Mouse (Mus musculus): ENCODE data around the gene A030005L19Rik. TPM values are rescaled to one million over a fixed set of nuclear protein-coding genes. Genes with fewer than 3 reads are reported as not detected.
"Not testable (repeated sequence)": the region's sequence is repeated elsewhere in the genome, so short reads cannot be mapped to it uniquely, and the experiment has no call there.

The A030005L19Rik gene
- polyA plus RNA-seq (2014; fragmentation: Nextera tagmentation; extraction: Ambion mirVana): 0.23 TPM in 1 of 2 replicates, not detected in the other

DNA sequence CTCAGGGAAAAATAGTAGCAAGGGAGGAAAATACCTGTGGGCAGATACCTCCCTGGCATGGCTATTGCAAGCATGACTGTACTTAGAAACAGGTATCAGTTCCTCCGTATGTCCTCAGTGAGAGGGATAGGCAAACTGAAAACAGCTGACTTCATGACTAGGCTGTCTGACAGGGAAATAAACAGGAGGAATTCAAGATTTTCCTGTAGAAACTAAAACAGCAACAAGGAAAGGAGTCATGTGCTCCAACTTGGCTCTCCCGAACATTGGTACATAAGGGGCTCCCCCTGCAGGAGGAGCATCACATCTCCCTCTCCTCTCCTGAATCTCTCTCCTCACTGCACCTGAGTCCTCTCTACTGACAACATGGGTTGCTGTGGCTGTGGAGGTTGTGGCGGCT lies at the start of gene A030005L19Rik:
Gene A030005L19Rik (plus strand): TSS at position 301 of the 400 bp plus-strand sequence.
- Histone ChIP-seq H3K36me3 (ENCODE audit: control insufficient read depth, insufficient read depth, low read length) (no peaks in the 10 kb centered on the region), H3K9me3 (ENCODE audit: control insufficient read depth, low read length) (no peaks in the 10 kb centered on the region), H3K27ac (ENCODE audit: low read depth) (no peak within 1 kb of the TSS), H3K9ac (ENCODE audit: low read length) (no peak within 1 kb of the TSS), H3K4me2 (ENCODE audit: low read length) (no peak within 1 kb of the TSS), H3K27me3 (replicated peaks; ENCODE audit: control insufficient read depth, insufficient read depth, low read length) (no peaks in the 10 kb centered on the region), H3K4me3 (ENCODE audit: low read depth, low read length) (no peak within 1 kb of the TSS), H3K4me1 (replicated peaks; ENCODE audit: control insufficient read depth, insufficient read depth, low read length) (no peaks in the 10 kb centered on the region)
- ATAC-seq (replicated peaks; ENCODE audit: low FRiP score, low TSS enrichment, low read depth): no peak
- no peak for DNase-seq (ENCODE audit: low spot score)
- WGBS: 93% methylated on average over 3 of the region's 3 CpGs

DNA sequence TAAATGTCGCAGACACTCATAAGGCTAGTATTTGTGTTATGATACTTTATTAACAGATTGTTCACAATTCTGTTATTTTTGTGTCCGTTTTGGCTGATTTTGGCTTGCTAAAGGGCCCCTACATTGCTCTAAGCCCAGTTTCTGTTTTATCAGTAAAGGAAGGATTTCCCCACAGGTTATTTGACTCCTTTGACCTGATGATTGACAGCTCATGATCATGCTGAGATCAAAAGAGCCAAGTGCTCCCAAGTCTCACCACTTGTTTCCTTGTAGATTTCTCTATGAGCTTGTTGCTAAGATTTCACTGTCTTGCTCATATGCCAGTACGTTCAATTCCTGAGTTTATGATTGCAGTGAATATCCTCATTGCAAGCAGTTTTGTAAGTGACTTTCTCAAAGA lies 42.9 kb upstream of the A030005L19Rik start:
- Histone ChIP-seq H3K27ac (ENCODE audit: low read depth) (no peak overlapping the region), H3K4me1 (replicated peaks; ENCODE audit: control insufficient read depth, insufficient read depth, low read length) (no peaks in the 10 kb centered on the region), H3K27me3 (replicated peaks; ENCODE audit: control insufficient read depth, insufficient read depth, low read length) (no peaks in the 10 kb centered on the region), H3K4me3 (ENCODE audit: low read depth, low read length) (no peak overlapping the region), H3K36me3 (ENCODE audit: control insufficient read depth, insufficient read depth, low read length) (peaks cover 22% of the 10 kb centered on the region), H3K4me2 (ENCODE audit: low read length) (no peak overlapping the region), H3K9ac (ENCODE audit: low read length) (no peak overlapping the region), H3K9me3 (ENCODE audit: control insufficient read depth, low read length) (no peaks in the 10 kb centered on the region)
- WGBS: 80% methylated on average over 3 of the region's 3 CpGs
- DNase-seq (ENCODE audit: low spot score) (no peak), ATAC-seq (replicated peaks; ENCODE audit: low FRiP score, low TSS enrichment, low read depth) (no peak)

DNA sequence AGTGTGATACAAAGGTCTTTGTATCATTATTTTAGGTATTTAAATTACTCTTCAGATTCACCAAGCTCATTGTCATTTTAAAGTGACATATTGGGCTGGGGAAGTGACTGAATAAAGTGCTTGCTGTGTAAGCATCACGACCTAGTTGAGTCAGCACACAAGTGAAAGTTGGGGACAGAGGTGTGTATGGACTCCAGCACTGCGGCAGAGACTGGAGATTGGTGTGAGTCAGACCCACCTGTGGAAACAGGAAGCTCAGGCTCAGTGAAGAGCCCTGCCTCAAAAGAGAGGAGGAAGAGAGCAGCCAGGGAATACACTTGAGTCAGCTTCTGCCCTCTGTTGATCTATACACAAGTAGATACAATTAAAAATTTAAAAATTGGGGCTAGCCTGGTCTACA lies 34.0 kb upstream of the A030005L19Rik start:
- H3K9me3 ChIP-seq (ENCODE audit: control insufficient read depth, low read length): no peaks in the 10 kb centered on the region
- ATAC-seq (replicated peaks; ENCODE audit: low FRiP score, low TSS enrichment, low read depth): no peak
- no peak overlapping the region for H3K4me3 ChIP-seq (ENCODE audit: low read depth, low read length)
- WGBS: 76% methylated on average over 2 of the region's 2 CpGs
- no peak for DNase-seq (ENCODE audit: low spot score)
- no peaks in the 10 kb centered on the region for H3K4me1 ChIP-seq (replicated peaks; ENCODE audit: control insufficient read depth, insufficient read depth, low read length)
- peaks cover 55% of the 10 kb centered on the region for H3K36me3 ChIP-seq (ENCODE audit: control insufficient read depth, insufficient read depth, low read length)
- no peak overlapping the region for H3K9ac ChIP-seq (ENCODE audit: low read length)
- H3K27me3 ChIP-seq (replicated peaks; ENCODE audit: control insufficient read depth, insufficient read depth, low read length): no peaks in the 10 kb centered on the region
- H3K4me2 ChIP-seq (ENCODE audit: low read length): no peak overlapping the region
- no peak overlapping the region for H3K27ac ChIP-seq (ENCODE audit: low read depth)

DNA sequence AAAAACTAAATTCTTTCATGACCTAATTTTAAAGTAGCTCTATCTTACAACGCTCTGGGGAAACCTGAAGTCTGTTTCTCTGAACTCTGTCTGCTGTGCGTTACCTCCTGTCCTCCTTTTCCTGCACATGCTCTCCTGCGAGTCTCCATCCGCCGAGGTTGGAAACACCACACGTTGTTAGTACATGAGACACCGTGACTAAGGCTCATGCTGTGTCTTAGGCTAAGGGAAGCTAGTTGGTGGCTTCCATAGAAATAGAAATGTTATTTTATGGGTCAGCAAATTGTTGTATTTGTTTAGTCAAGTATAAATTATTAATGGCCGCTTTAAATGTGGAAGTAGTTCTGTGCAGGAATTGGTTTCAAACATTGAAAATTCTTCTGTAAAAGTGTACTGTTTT lies 32.9 kb upstream of the A030005L19Rik start:
- no peak overlapping the region for H3K4me2 ChIP-seq (ENCODE audit: low read length)
- no peak overlapping the region for H3K4me3 ChIP-seq (ENCODE audit: low read depth, low read length)
- ATAC-seq (replicated peaks; ENCODE audit: low FRiP score, low TSS enrichment, low read depth) (no peak), DNase-seq (ENCODE audit: low spot score) (no peak)
- H3K4me1 ChIP-seq (replicated peaks; ENCODE audit: control insufficient read depth, insufficient read depth, low read length): no peaks in the 10 kb centered on the region
- no peak overlapping the region for H3K27ac ChIP-seq (ENCODE audit: low read depth)
- H3K9me3 ChIP-seq (ENCODE audit: control insufficient read depth, low read length): no peaks in the 10 kb centered on the region
- WGBS: 91% methylated on average over 8 of the region's 8 CpGs
- peaks cover 60% of the 10 kb centered on the region for H3K36me3 ChIP-seq (ENCODE audit: control insufficient read depth, insufficient read depth, low read length)
- H3K9ac ChIP-seq (ENCODE audit: low read length): no peak overlapping the region
- no peaks in the 10 kb centered on the region for H3K27me3 ChIP-seq (replicated peaks; ENCODE audit: control insufficient read depth, insufficient read depth, low read length)

DNA sequence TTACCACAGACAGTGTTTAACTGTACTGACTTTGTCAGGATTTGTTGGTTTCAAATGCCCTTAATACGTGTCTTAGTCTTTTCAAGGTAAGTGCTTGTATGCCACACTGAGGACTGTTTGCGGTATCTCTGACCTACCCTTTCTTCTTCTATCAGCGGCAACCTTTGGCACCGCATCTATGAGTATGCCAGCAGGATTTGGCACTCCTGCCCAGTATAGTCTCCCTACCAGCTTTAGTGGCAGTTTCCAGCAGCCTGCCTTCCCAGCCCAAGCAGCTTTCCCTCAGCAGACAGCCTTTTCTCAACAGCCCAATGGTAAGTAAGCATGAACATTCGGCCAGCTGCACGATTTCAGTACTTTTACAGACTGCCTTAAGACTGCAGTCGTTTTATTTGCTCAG lies 19.9 kb upstream of the A030005L19Rik start:
- WGBS: 94% methylated on average over 7 of the region's 7 CpGs
- no peak overlapping the region for H3K27ac ChIP-seq (ENCODE audit: low read depth)
- no peak overlapping the region for H3K4me2 ChIP-seq (ENCODE audit: low read length)
- ATAC-seq (replicated peaks; ENCODE audit: low FRiP score, low TSS enrichment, low read depth): no peak
- H3K9me3 ChIP-seq (ENCODE audit: control insufficient read depth, low read length): no peaks in the 10 kb centered on the region
- no peak overlapping the region for H3K4me3 ChIP-seq (ENCODE audit: low read depth, low read length)
- H3K27me3 ChIP-seq (replicated peaks; ENCODE audit: control insufficient read depth, insufficient read depth, low read length): no peaks in the 10 kb centered on the region
- no peak for DNase-seq (ENCODE audit: low spot score)
- H3K4me1 ChIP-seq (replicated peaks; ENCODE audit: control insufficient read depth, insufficient read depth, low read length): no peaks in the 10 kb centered on the region
- H3K9ac ChIP-seq (ENCODE audit: low read length): no peak overlapping the region
- peaks cover 86% of the 10 kb centered on the region for H3K36me3 ChIP-seq (ENCODE audit: control insufficient read depth, insufficient read depth, low read length)

DNA sequence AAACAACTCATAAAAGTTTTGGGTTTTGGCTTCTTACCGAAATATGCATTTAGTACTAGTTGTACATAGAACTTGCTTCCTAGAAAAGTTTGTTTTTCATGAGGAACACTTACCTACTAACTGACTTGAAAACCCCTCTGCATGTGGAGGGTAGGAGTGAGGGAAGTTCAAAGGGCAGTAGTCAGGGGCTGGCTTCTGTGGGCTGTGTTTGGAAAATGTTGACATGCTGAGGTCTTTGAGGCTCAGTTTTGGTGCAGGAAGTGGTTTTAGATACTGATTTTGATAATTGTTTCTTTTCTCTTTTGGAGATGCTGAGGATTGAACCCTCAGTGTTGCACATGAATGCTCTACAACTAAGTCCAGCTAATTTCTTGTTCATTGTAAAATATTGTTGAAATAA lies 12.6 kb upstream of the A030005L19Rik start:
- H3K9me3 ChIP-seq (ENCODE audit: control insufficient read depth, low read length): no peaks in the 10 kb centered on the region
- 91% methylated on average over 1 of the region's 1 CpGs for WGBS
- no peak overlapping the region for H3K9ac ChIP-seq (ENCODE audit: low read length)
- ATAC-seq (replicated peaks; ENCODE audit: low FRiP score, low TSS enrichment, low read depth): no peak
- H3K36me3 ChIP-seq (ENCODE audit: control insufficient read depth, insufficient read depth, low read length): peaks cover 55% of the 10 kb centered on the region
- no peak overlapping the region for H3K27ac ChIP-seq (ENCODE audit: low read depth)
- H3K4me3 ChIP-seq (ENCODE audit: low read depth, low read length): no peak overlapping the region
- no peak for DNase-seq (ENCODE audit: low spot score)
- no peaks in the 10 kb centered on the region for H3K4me1 ChIP-seq (replicated peaks; ENCODE audit: control insufficient read depth, insufficient read depth, low read length)
- no peak overlapping the region for H3K4me2 ChIP-seq (ENCODE audit: low read length)
- no peaks in the 10 kb centered on the region for H3K27me3 ChIP-seq (replicated peaks; ENCODE audit: control insufficient read depth, insufficient read depth, low read length)

DNA sequence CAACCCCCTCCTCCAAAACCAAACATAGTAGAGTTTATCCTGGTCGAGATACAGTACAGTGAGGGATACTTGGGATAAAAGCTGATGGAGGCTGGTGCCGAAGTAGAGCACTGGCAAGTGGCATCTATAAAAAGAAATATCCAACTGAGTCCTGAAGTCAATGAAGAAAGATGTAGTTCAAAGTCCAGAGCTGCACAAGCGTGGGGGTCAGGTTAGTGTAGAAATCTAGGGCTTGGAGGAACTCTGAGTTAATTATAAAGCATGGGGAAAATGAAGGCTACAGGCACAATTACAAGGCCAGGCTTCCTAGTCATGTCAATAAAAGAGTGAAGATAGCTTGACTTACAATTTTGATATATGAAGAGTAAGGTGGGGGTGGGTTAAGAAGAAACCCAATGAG lies 11.9 kb upstream of the A030005L19Rik start:
- Histone ChIP-seq H3K27me3 (replicated peaks; ENCODE audit: control insufficient read depth, insufficient read depth, low read length) (no peaks in the 10 kb centered on the region), H3K27ac (ENCODE audit: low read depth) (no peak overlapping the region), H3K4me1 (replicated peaks; ENCODE audit: control insufficient read depth, insufficient read depth, low read length) (no peaks in the 10 kb centered on the region), H3K4me3 (ENCODE audit: low read depth, low read length) (no peak overlapping the region), H3K9me3 (ENCODE audit: control insufficient read depth, low read length) (no peaks in the 10 kb centered on the region), H3K36me3 (ENCODE audit: control insufficient read depth, insufficient read depth, low read length) (peaks cover 50% of the 10 kb centered on the region), H3K4me2 (ENCODE audit: low read length) (no peak overlapping the region), H3K9ac (ENCODE audit: low read length) (no peak overlapping the region)
- DNase-seq (ENCODE audit: low spot score): no peak
- WGBS: 90% methylated on average over 3 of the region's 3 CpGs
- no peak for ATAC-seq (replicated peaks; ENCODE audit: low FRiP score, low TSS enrichment, low read depth)

DNA sequence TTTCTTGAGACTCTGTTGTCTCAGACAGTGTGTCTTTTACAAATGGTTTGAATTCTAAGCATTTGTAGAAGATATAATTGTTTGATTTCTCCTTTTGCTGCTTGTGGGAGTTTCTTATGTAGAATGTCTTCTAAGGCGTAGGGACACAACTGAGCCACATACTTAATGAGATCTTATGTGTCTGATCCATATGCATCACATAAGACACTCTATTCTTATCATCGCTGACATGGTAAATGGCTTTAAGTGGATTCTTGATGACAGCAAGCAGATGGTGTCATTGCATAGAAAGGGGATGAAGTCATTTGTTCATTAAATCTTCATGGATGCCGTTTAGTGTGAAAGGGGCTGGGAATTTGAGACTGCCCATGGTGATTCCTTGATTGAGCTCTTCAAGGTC lies 7.2 kb upstream of the A030005L19Rik start:
- Histone ChIP-seq H3K4me1 (replicated peaks; ENCODE audit: control insufficient read depth, insufficient read depth, low read length) (no peaks in the 10 kb centered on the region), H3K36me3 (ENCODE audit: control insufficient read depth, insufficient read depth, low read length) (peaks cover 22% of the 10 kb centered on the region), H3K9ac (ENCODE audit: low read length) (no peak overlapping the region), H3K4me2 (ENCODE audit: low read length) (no peak overlapping the region), H3K4me3 (ENCODE audit: low read depth, low read length) (no peak overlapping the region), H3K27ac (ENCODE audit: low read depth) (no peak overlapping the region), H3K9me3 (ENCODE audit: control insufficient read depth, low read length) (no peaks in the 10 kb centered on the region), H3K27me3 (replicated peaks; ENCODE audit: control insufficient read depth, insufficient read depth, low read length) (no peaks in the 10 kb centered on the region)
- ATAC-seq (replicated peaks; ENCODE audit: low FRiP score, low TSS enrichment, low read depth): no peak
- WGBS: 76% methylated on average over 3 of the region's 3 CpGs
- DNase-seq (ENCODE audit: low spot score): no peak

DNA sequence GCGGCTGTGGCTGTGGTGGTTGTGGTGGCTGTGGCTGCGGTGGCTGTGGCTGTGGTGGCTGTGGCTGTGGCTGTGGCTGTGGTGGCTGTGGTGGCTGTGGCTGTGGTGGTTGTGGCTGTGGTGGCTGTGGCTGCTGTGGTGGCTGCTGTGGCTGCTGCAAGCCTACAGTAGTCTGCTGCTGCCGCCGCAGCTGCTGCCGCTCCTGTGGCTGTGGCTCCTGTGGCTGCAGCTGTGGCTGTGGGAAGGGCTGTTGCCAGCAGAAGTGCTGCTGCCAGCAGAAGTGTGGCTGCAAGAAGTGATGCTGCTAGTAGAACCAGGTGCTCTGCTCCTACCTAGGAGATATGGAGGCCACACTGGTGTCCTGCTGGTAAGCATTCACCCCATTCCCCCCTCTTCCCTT lies 309 bp downstream of the A030005L19Rik start:
- H3K27ac ChIP-seq (ENCODE audit: low read depth); H3K27me3 ChIP-seq (replicated peaks; ENCODE audit: control insufficient read depth, insufficient read depth, low read length); H3K9me3 ChIP-seq (ENCODE audit: control insufficient read depth, low read length); ATAC-seq (replicated peaks; ENCODE audit: low FRiP score, low TSS enrichment, low read depth); H3K9ac ChIP-seq (ENCODE audit: low read length); H3K4me2 ChIP-seq (ENCODE audit: low read length); H3K4me1 ChIP-seq (replicated peaks; ENCODE audit: control insufficient read depth, insufficient read depth, low read length); DNase-seq (ENCODE audit: low spot score); H3K36me3 ChIP-seq (ENCODE audit: control insufficient read depth, insufficient read depth, low read length); H3K4me3 ChIP-seq (ENCODE audit: low read depth, low read length): not testable (repeated sequence)
- WGBS: 94% methylated on average over 5 of the region's 5 CpGs
